Mouse (Mus musculus) heart, adult 2 months (tissue): Measurements from ENCODE around the gene Smim22. TPM values are rescaled to one million over a fixed set of nuclear protein-coding genes. Genes with fewer than 3 reads are reported as not detected.
A peak's percentile ranks its signal among the peaks of the same experiment; 100 is the strongest.

Experiments used
- DNase-seq, 2 experiments: peaks; one replicate each; pipeline ENCODE4 v3.0.0; 2021
- H3K27ac ChIP-seq: fragments of 200-600 bp; 2 replicates; pipeline ENCODE4 v1.8.1; 2022
- H3K27me3 ChIP-seq: fragments of 200-500 bp; 2 replicates; pipeline ENCODE4 v1.6.1; 2012; ENCODE audit warnings: mild to moderate bottlenecking, low read length, inconsistent platforms, mixed read lengths; ENCODE audit not compliant: control insufficient read depth, insufficient read depth
- H3K36me3 ChIP-seq: fragments of 200-500 bp; 2 replicates; pipeline ENCODE4 v1.6.1; 2012; ENCODE audit warnings: low read length, inconsistent platforms; ENCODE audit not compliant: control insufficient read depth, insufficient read depth
- H3K4me1 ChIP-seq: fragments of 200-500 bp; 2 replicates; pipeline ENCODE4 v1.6.1; 2011; ENCODE audit warnings: low read length; ENCODE audit not compliant: control insufficient read depth, insufficient read depth
- H3K4me3 ChIP-seq: fragments of 200-600 bp; 2 replicates; pipeline ENCODE4 v1.8.1; 2022
- H3K79me2 ChIP-seq: fragments of 200-500 bp; replicated peaks from 2 replicates; pipeline ENCODE4 v1.6.1; 2012; ENCODE audit warnings: mild to moderate bottlenecking, inconsistent platforms, low read length, moderate library complexity, mixed read lengths; ENCODE audit not compliant: control insufficient read depth, insufficient read depth
- H3K9ac ChIP-seq: fragments of 200-500 bp; 2 replicates; pipeline ENCODE4 v1.6.1; 2012; ENCODE audit warnings: low read depth, mild to moderate bottlenecking, control low read depth, inconsistent platforms, low read length, mixed read lengths
- CTCF ChIP-seq: fragments of 200-600 bp; IDR thresholded peaks from 2 replicates; pipeline ENCODE4 v1.8.1; 2022; ENCODE audit warnings: antibody characterized with exemption, mild to moderate bottlenecking, moderate library complexity
- EP300 ChIP-seq: fragments of 200-500 bp; IDR thresholded peaks from 2 replicates; pipeline ENCODE4 v1.6.1; 2011; ENCODE audit warnings: low read depth, low read length, control low read depth; ENCODE audit not compliant: insufficient read depth
- POLR2A ChIP-seq: fragments of 200-500 bp; IDR thresholded peaks from 2 replicates; pipeline ENCODE4 v1.6.1; 2011; ENCODE audit warnings: mild to moderate bottlenecking, low read depth, low read length, control low read depth; ENCODE audit not compliant: insufficient read depth
- WGBS: fragments of 180-500 bp; shearing (Covaris S2); methylation state at CpG from one replicate; pipeline ENCODE4 v1.1.7; 2018; 5-methylcytosine and 5-hydroxymethylcytosine counted together
- intact Hi-C: fragments of 180-260 bp; cut with DNase I; formaldehyde crosslinking; loops from one replicate; pipeline ENCODE4 v1.15.1; 2025
- polyA plus RNA-seq: library from polyadenylated mRNA; depleted of rRNA; stranded (reverse); fragments of >200 nt; gene quantifications from 2 replicates; pipeline ENCODE4 v1.2.3, GENCODE M21; 2012; rRNA removed
- total RNA-seq, 2 experiments: library from RNA; stranded (reverse); gene quantifications; 2 replicates each; pipeline ENCODE4 v1.2.3; 2021

The Smim22 gene
- total and polyA plus RNA-seq, 3 experiments, result 2.1 TPM; not detected in 2

GRCm38 (mm10) chr16:5050251-5051110 is 43.4 kb downstream of the Smim22 start:
- Histone ChIP-seq H3K4me1 (peaks cover 7% of the 10 kb centered on the region), H3K27ac (peak overlapping the region; percentile 98), H3K9ac (peak overlapping the region; percentile 91), H3K79me2 (peaks cover 6% of the 10 kb centered on the region), H3K4me3 (peak overlapping the region; percentile 77), H3K36me3 (peaks cover 36% of the 10 kb centered on the region), H3K27me3 (no peaks in the 10 kb centered on the region)
- under 1% methylated on average over 78 of the region's 78 CpGs for WGBS
- TF ChIP-seq POLR2A (no peak), EP300 (no peak), CTCF (peak; percentile 39)
- peak; percentile 86 to 89 for DNase-seq
- intact Hi-C loops, result loop anchor here (5.0 kb wide), 1 partner anchor 82 kb away; the partner anchor contains the start of gene Ppl

Other genes starting within 250 kb of the Smim22 start
- 10 to 100 TPM; 58.4 to 65.6 TPM for gene Cdip1, start 217.0 kb upstream of the Smim22 start, total RNA-seq
- gene Cdip1, start 217.0 kb upstream of the Smim22 start, polyA plus RNA-seq, result 94.3 and 100 TPM in 2 replicates
- gene 4930562C15Rik, start 171.9 kb upstream of the Smim22 start, total RNA-seq, result not detected
- 0.23 TPM in 1 of 2 replicates, not detected in the other for gene 4930562C15Rik, start 171.9 kb upstream of the Smim22 start, polyA plus RNA-seq
- gene Ubald1, start 127.0 kb upstream of the Smim22 start, total RNA-seq, result 10 to 100 TPM; 17.2 to 18.3 TPM
- gene Ubald1, start 127.0 kb upstream of the Smim22 start, polyA plus RNA-seq, result 18.2 and 24.5 TPM in 2 replicates
- gene Mgrn1, start 121.0 kb upstream of the Smim22 start, total RNA-seq, result 100 to 1,000 TPM; 148 to 168 TPM
- gene Mgrn1, start 121.0 kb upstream of the Smim22 start, polyA plus RNA-seq, result 274 and 284 TPM in 2 replicates
- gene Nudt16l1, start 68.5 kb upstream of the Smim22 start, total RNA-seq, result 10 to 100 TPM; 16.7 to 17.1 TPM
- gene Nudt16l1, start 68.5 kb upstream of the Smim22 start, polyA plus RNA-seq, result 38.9 and 44.5 TPM in 2 replicates
- gene Anks3, start 43.1 kb upstream of the Smim22 start, total RNA-seq, result 10 to 100 TPM; 11.4 to 12.7 TPM
- 21.3 and 30.4 TPM in 2 replicates for gene Anks3, start 43.1 kb upstream of the Smim22 start, polyA plus RNA-seq
- gene Sept12, start 9.4 kb upstream of the Smim22 start, total RNA-seq, result not detected
- gene Sept12, start 9.4 kb upstream of the Smim22 start, polyA plus RNA-seq, result 0.20 and 0.23 TPM in 2 replicates
- 10 to 100 TPM; 15.5 to 19.4 TPM for gene Rogdi, start 6.3 kb downstream of the Smim22 start, total RNA-seq
- gene Rogdi, start 6.3 kb downstream of the Smim22 start, polyA plus RNA-seq, result 50.7 and 63.0 TPM in 2 replicates
- 10 to 100 TPM; 39.2 to 42.9 TPM for gene Glyr1, start 42.6 kb downstream of the Smim22 start, total RNA-seq
- 35.9 and 48.6 TPM in 2 replicates for gene Glyr1, start 42.6 kb downstream of the Smim22 start, polyA plus RNA-seq
- 10 to 100 TPM; 22.8 to 23.1 TPM for gene Ubn1, start 42.8 kb downstream of the Smim22 start, total RNA-seq
- 15.8 and 21.2 TPM in 2 replicates for gene Ubn1, start 42.8 kb downstream of the Smim22 start, polyA plus RNA-seq
- 1 to 10 TPM; 4.5 to 9.4 TPM for gene Ppl, start 125.1 kb downstream of the Smim22 start, total RNA-seq
- 2.0 and 2.5 TPM in 2 replicates for gene Ppl, start 125.1 kb downstream of the Smim22 start, polyA plus RNA-seq
- under 1 TPM; 0.73 to 0.78 TPM for gene Sec14l5, start 139.8 kb downstream of the Smim22 start, total RNA-seq
- gene Sec14l5, start 139.8 kb downstream of the Smim22 start, polyA plus RNA-seq, result 2.1 and 4.3 TPM in 2 replicates
- gene Nagpa, start 196.7 kb downstream of the Smim22 start, total RNA-seq, result 10 to 100 TPM; 11.3 to 15.7 TPM
- 22.7 and 24.2 TPM in 2 replicates for gene Nagpa, start 196.7 kb downstream of the Smim22 start, polyA plus RNA-seq
- 10 to 100 TPM; 17.4 to 19.9 TPM for gene AU021092, start 215.0 kb downstream of the Smim22 start, total RNA-seq
- 12.1 and 12.5 TPM in 2 replicates for gene AU021092, start 215.0 kb downstream of the Smim22 start, polyA plus RNA-seq
- gene Alg1, start 226.3 kb downstream of the Smim22 start, total RNA-seq, result 10 to 100 TPM; 12.0 to 12.5 TPM
- 34.0 and 37.1 TPM in 2 replicates for gene Alg1, start 226.3 kb downstream of the Smim22 start, polyA plus RNA-seq
- gene Eef2kmt, start 248.7 kb downstream of the Smim22 start, total RNA-seq, result 1 to 10 TPM; 6.9 to 8.2 TPM
- gene Eef2kmt, start 248.7 kb downstream of the Smim22 start, polyA plus RNA-seq, result 27.9 and 29.7 TPM in 2 replicates